Mouse (Mus musculus): ENCODE measurements at regions not wholly inside any gene's neighbourhood (a gene's known extent, or its start where the extent isn't known, plus 50 kb on each side); places are given as distances from the start of the nearest gene placed in this dataset.
"Not testable (repeated sequence)": the region's sequence is repeated elsewhere in the genome, so short reads cannot be mapped to it uniquely, and the experiment has no call there.

DNA sequence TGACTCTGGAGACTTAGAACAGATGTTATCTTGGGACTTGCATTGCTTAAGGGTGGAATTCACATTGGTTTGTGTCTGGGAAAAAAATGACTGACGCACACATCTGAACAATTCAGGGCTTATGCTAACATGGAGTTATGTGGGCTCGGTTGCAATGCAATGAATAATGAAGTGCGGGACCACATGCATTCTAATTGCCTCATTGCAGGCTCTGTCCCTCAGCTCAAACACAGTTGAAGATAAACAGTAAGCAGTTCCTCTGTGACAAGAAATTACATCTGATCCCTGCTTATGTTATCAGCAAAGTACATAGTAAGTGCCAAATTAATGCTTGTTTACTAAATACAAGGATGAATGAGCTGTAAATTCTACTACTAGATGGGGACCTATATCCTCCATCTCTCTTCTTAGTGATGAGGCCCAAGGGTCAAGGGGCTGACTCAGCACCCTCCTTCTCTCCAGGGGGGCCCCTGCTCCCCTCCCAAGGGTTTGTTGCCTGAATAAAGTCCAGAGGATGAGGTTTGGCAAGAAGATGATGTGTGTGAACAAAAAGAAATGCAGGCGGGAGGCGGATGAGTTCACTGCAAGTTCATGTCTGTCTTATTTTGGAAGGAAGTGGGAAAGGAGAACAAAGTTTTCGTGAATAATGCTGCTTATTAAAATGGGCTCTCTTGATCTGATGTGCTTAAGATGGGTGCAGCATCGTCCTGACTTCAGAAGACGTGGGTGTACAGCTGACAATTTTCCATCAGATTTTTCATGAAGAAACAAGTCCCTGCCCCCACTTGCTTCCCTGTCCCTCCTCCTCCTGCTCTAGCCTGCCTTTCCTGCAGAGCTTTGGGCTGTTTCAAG is 533.1 kb downstream of the Shisa9 start:
- DNase-seq: no peak

- DNase-seq: no peak
These were observed 534.4 kb downstream of the Shisa9 start for GRCm38 (mm10) chr16:12518264-12518663.

DNA sequence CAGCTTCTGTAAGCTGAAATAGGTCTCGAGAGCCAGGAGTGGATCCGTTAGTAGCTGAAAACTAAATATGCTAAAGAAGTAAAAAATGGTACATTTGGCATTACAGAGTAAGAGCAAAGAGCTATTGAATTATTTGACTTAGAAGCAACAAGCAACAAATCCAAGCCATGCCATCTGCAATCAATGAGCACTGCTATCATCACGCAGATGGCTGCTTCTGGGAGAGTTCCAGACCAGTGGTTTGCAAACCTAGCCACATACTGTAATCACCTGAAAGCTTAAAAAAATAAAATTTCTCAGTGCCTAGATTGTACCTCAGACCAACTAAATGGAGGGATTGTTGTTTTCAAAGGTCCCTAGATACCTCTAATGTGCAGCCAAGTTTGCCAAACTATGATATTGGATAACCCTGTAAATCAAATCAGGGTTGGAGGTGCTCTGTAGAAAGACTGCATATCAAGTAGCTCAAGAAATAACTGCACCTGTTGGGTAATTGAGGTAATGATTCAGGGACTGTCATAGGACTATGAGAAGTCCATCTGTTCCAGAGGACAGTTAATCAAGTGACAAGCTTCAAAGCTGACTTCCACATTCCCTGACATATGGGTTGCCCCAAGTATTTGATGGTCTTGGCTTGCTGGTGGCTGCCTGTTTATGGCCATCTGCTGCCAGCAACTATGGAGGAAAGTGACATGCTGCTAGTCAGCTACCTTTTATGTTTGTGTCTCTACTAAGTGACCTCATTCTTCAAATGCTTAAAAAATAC is 538.0 kb downstream of the Shisa9 start:
- DNase-seq: no peak

DNA sequence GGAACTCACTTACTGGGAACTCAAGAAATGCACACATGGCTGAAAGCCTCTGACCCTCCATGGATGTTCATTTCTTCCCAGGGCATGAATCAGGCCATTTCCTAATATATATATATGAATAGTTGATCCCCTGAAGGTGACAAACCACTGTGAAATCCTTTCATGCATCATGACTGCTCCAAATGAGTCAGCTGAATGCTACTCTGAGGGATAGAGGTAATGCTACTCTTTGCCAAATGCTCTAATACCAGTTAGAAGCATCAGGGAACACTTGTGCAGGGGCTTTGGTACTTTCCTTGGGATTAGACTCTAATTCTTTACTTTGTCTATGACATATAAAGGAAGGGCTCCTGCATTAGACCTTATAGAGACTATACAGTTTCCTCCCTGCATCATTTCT is 561.0 kb upstream of the Ercc4 start:
- no peak for DNase-seq

GRCm38 (mm10) chr16:12588889-12589288 is 520.6 kb upstream of the Ercc4 start:
- no peak for DNase-seq

- no peak for DNase-seq
These were observed 501.2 kb upstream of the Ercc4 start for GRCm38 (mm10) chr16:12608259-12608658.

DNA sequence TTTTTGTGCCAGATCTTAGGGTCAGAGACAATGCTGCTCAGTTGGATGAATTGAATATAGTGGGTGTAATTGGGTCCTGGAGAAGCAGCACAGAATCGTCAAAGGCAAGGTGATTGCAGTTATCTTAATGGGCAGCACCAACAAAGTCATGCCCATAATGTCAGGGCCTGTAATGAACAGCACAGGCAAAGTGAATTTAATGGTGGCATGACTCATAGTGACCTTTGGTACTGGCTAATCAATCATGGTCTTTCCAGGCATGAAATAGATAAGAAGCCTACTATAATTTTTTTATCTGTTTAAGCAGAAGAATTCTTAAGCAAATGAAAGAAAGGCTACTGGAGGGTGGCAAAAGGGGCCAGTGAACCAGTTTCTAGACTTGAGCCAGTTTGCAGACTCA is 498.4 kb upstream of the Ercc4 start:
- no peak for DNase-seq

GRCm38 (mm10) chr16:12617781-12618180 is 491.7 kb upstream of the Ercc4 start:
- DNase-seq: no peak

- no peak for DNase-seq
These were observed 477.0 kb upstream of the Ercc4 start for GRCm38 (mm10) chr16:12632533-12632932.

DNA sequence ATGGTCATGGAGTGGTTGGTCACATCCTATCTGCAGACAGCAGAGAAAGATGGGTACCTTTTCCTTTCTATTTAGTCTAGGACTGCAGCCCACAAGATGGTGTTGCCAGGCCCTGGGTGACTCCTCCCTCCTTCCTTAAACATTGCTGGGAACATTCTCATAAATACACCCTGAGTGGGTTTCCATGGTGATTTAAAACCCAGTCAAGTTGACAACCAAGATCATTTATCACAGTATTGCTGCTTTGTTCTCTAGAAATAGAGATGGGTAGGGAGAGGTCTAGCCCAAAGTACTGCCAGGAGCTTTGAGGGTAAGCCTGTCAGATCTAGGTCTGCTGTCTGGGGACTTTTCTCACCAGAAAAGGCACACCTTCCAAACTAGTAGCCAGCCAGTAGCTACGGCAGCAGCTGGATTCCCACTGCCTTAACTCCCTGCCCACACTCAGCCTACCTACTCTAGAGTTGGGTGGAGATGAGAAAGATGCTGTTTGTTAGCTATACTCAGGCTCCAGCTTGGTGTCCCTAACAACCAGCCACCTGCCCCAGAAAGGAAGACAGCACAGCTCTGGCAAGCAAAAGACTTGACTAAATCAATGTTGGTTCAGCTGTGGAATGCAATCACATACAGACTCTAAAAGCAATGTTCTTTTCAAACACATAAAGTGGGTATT is 470.4 kb upstream of the Ercc4 start:
- peak; percentile 37 for DNase-seq

- no peak for DNase-seq
These were observed 466.4 kb upstream of the Ercc4 start for GRCm38 (mm10) chr16:12643053-12643452.

DNA sequence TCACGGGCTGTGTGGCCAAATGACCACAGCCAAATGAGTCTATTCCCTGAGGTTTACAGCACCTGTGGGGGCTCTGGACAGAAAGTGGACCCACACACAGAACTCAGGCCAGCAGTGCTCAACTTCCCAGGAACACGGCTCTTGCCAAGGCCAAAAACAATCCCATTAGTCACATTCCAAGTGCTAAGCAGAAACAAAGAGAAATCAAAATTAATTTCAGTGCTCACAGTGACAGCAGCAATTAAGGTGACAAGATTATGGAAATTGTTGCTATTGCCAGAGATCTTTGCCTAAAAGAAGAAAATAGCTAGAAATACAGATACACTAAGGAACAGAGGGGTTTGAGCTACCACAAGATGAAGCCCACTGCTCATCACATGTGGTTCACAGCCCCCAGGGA is 464.9 kb upstream of the Ercc4 start:
- no peak for DNase-seq

- no peak for DNase-seq
These were observed 457.3 kb upstream of the Ercc4 start for GRCm38 (mm10) chr16:12652180-12652579.

- not testable (repeated sequence) for DNase-seq
These were observed 435.8 kb upstream of the Ercc4 start for GRCm38 (mm10) chr16:12673656-12674055.

GRCm38 (mm10) chr16:12681474-12681873 is 428.0 kb upstream of the Ercc4 start:
- no peak for DNase-seq

- DNase-seq: no peak
These were observed 423.7 kb upstream of the Ercc4 start for GRCm38 (mm10) chr16:12685816-12686215.

DNA sequence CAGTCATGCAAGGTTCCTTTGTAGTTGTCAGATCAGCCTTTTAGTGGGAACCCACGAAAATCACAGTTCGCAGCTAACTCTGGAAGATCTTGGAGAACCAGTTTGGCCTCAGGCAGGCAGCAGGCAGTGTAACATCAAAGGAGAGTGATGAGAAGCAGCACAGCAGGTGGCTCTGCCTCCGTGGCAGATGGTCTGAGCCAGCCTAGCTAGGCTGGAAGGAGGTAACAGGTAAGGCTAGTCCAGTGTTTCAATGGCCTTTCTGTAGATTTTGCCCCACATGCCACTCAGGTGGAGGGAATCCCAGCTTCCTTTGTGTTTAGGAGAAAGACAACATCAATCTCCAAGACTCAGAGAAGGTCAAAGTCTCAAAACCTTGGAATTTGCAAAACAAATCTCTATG is 417.7 kb upstream of the Ercc4 start:
- DNase-seq: no peak

DNA sequence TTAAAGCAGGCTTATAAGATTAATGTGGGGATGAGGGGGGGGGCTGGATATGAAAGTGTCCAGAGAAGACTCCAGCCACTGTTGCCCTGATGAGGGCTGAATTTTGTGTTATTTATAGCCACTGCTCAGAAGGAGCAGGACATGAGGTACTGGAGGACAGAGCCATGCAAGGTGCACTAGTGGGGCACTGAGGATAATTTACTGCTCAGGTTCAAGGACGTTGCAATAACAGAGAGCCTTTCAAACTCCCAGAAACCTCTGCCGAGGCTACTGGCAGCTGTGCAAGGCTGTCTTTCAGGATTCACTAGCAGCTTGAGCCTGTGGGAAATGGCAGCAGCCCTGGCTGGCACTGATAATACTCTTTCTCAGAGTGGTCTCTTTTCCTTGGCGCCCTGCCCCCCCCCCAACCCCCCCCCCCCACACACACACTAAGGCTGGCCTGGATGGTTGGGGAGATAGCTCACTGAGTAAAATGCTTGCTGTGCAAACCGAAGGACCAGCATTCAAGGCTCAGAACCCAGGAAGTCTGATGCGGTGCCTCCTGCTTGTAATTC is 416.7 kb upstream of the Ercc4 start:
- no peak for DNase-seq

DNA sequence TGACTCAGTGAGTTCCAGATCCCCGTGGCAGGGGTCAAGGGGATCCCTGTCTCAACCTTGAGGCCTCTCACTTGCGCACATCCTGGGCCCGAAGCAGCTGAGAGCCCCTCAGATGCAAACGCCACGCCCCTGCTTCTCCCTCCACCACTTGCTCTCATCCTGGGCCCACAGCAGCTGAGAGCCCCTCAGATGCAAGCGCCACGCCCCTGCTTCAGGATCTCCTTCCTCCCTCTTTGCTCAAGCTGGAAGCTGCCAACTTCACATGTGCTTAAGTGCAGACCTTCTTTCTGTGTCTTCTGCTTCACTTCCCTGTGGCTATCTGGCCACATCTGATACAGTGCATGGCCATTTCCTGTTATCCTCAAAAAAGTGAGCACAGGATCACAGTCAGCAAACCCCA is 416.1 kb upstream of the Ercc4 start:
- no peak for DNase-seq

DNA sequence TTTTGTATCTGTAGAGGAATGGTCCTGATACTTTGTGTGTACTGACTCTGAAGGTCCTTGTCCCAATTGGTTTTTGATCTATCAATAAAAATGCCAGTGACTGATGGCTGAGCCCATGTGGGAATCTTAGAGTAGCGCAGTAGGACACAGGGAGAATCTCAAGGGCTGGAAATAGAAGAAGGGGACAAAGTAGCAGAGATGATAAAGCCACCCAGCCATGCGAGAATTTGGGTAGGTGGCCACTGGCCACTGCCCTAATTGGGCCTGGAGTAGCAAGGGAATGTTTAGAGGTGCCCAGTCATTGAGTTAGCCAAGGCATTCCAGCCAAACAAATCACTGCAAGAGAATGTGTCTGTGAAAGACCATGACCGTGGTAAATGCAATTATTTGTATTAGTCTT is 414.8 kb upstream of the Ercc4 start:
- no peak for DNase-seq

GRCm38 (mm10) chr16:12696939-12697621 is 412.4 kb upstream of the Ercc4 start:
- no peak for DNase-seq

- DNase-seq: no peak
These were observed 409.9 kb upstream of the Ercc4 start for GRCm38 (mm10) chr16:12699557-12699956.

- no peak for DNase-seq
These were observed 409.4 kb upstream of the Ercc4 start for GRCm38 (mm10) chr16:12700088-12700487.

Data from right cerebral cortex, postnatal 25 days (tissue).